Mouse (Mus musculus): ENCODE results near the gene Osmr.

GRCm38 (mm10) chr15:6857270-6857905 lies 17.4 kb downstream of the Osmr start:
- no peak for TF ChIP-seq MAFK (IDR thresholded peaks at IDR 0.05; ENCODE audit: insufficient read depth, low read depth, low read length)
- TF ChIP-seq ZNF384 (IDR thresholded peaks at IDR 0.05; ENCODE audit: low read depth, low read length), result no peak

Data from ES-E14 (cell line).